Comparison of ENCODE assay signal across 24 mouse cellular contexts in the genomic region with DNA sequence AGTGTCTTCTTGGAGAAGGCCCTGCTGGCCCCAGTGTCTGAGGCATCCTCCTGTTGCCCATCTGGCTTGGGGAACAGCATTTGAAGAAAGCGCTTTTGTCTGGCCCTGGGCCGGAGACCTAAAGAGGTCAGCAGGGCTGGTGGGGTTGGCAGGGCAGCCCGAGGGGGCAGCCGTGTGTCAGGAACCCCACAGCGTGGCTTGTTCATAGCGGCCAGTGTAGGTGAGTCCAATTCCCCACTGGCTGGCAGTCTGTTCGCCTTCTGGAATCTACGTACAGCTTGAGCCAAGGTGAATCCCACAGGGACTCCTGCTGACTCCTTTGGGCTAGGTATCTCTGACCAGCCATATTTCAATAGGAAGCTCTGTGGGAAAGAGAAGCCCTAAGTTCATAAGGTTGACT. TPM values are rescaled to one million over a fixed set of nuclear protein-coding genes. Genes with fewer than 3 reads are reported as not detected.
DNase-seq lines count a peak whose midpoint lies in the region; ATAC-seq and TF ChIP-seq lines count a peak whose summit lies in the region.
"Had no signal": no experiment of that assay in that cellular context is flagged by ENCODE, and none has a peak within 500 bp of the region (broad histone marks: within the 10 kb centered on the region; RNA-seq: fewer than 3 reads in every experiment).

No protein-coding gene starts in this region.

- no peak for ATAC-seq in midbrain, postnatal 0 days (ENCODE audit: low FRiP score)
- ATAC-seq: forebrain, embryonic 13.5 days; forebrain, postnatal 0 days; hindbrain, embryonic 16.5 days; inflammation-experienced regulatory T-cells, adult 6 months; intestine, postnatal 0 days; Patski had no signal

- peak; percentile 87 for DNase-seq in brain, adult 2 months (ENCODE audit: low read depth, low spot score)
- peak; percentile 86 for DNase-seq in cerebellum, adult 11-12 months
- peak; percentile 83 for DNase-seq in cerebellum, adult 9-10 months
- peak; percentile 80 to 84 for DNase-seq in cerebellum, postnatal 25 days
- no peak for DNase-seq in thymus, postnatal 0 days (ENCODE audit: low spot score)
- DNase-seq in urinary bladder, postnatal 10 days (ENCODE audit: low spot score) = no peak
- no peak for DNase-seq in midbrain, postnatal 0 days (ENCODE audit: low spot score)
- DNase-seq: adrenal gland, postnatal 25 days; forebrain, postnatal 0 days; gastrocnemius, postnatal 25 days; kidney, adult 8-10 months had no signal

- no peak overlapping the region for H3K9ac ChIP-seq in midbrain, postnatal 0 days (replicated peaks; ENCODE audit: low read length, poor library complexity, severe bottlenecking)
- H3K9ac ChIP-seq: embryonic facial prominence, embryonic 13.5 days; forebrain, embryonic 13.5 days; forebrain, postnatal 0 days; hindbrain, embryonic 12.5 days had no signal

- H3K4me3 ChIP-seq in midbrain, postnatal 0 days (ENCODE audit: low read depth, low read length) = no peak overlapping the region
- H3K4me3 ChIP-seq: embryonic facial prominence, embryonic 13.5 days; forebrain, embryonic 13.5 days; hindbrain, embryonic 12.5 days had no signal

- 90% methylated on average over 8 of the region's 8 CpGs for WGBS in midbrain, postnatal 0 days

- no peak overlapping the region for H3K27ac ChIP-seq in midbrain, postnatal 0 days (ENCODE audit: low read depth, low read length)
- H3K27ac ChIP-seq: embryonic facial prominence, embryonic 13.5 days; forebrain, embryonic 13.5 days; hindbrain, embryonic 12.5 days had no signal

- H3K4me2 ChIP-seq in midbrain, postnatal 0 days (ENCODE audit: low read depth, low read length, poor library complexity, severe bottlenecking) = no peak overlapping the region
- H3K4me2 ChIP-seq: embryonic facial prominence, embryonic 13.5 days; forebrain, embryonic 13.5 days; hindbrain, embryonic 12.5 days had no signal

- TF ChIP-seq CTCF in midbrain, postnatal 0 days (IDR thresholded peaks at IDR 0.05) = no peak

- no peaks in the 10 kb centered on the region for H3K4me1 ChIP-seq in midbrain, postnatal 0 days (ENCODE audit: insufficient read depth, low read length)
- H3K4me1 ChIP-seq: embryonic facial prominence, embryonic 13.5 days; hindbrain, embryonic 12.5 days had no signal

- no peaks in the 10 kb centered on the region; the same call in 1 of the 2 replicates for H3K36me3 ChIP-seq in midbrain, postnatal 0 days (ENCODE audit: insufficient read depth, low read length)

- H3K27me3 ChIP-seq in midbrain, postnatal 0 days (ENCODE audit: insufficient read depth, low read length) = no peaks in the 10 kb centered on the region
- H3K27me3 ChIP-seq: CH12.LX; embryonic facial prominence, embryonic 13.5 days; forebrain, embryonic 13.5 days; hindbrain, embryonic 12.5 days; Patski had no signal

- no peaks in the 10 kb centered on the region for H3K9me3 ChIP-seq in midbrain, postnatal 0 days (ENCODE audit: low read length)
- H3K9me3 ChIP-seq: embryonic facial prominence, embryonic 13.5 days; forebrain, embryonic 13.5 days; hindbrain, embryonic 12.5 days had no signal

RNA-seq across cellular contexts. Expression of gene Mmp21, which starts 1.1 kb away (rescaled TPM):
- 0.07 and 0.09 TPM in 2 replicates for polyA plus RNA-seq in thymus, postnatal 0 days (2015; fragmentation: Nextera tagmentation; extraction: Ambion mirVana)
- total RNA-seq in midbrain, postnatal 0 days (2014; rRNA removed) = 0.09 TPM in 1 of 2 replicates, not detected in the other
- polyA plus RNA-seq in midbrain, postnatal 0 days (2015; fragmentation: Nextera tagmentation; extraction: Ambion mirVana) = not detected in 2 replicates
- total RNA-seq: adrenal gland, adult 2 months; adrenal gland, postnatal 25 days; CH12.LX; forebrain, postnatal 0 days; gastrocnemius, adult 18-20 months; gastrocnemius, postnatal 25 days; heart, postnatal 10 days; heart, postnatal 4 days had no signal
- polyA plus RNA-seq: embryonic facial prominence, embryonic 13.5 days; forebrain, postnatal 0 days; heart, embryonic 14.5 days; hindbrain, embryonic 12.5 days; inflammation-experienced regulatory T-cells, adult 6 months; intestine, postnatal 0 days; Patski had no signal

RNA-seq across cellular contexts. Expression of gene Bccip, which starts 30.4 kb away (rescaled TPM):
- 133 and 135 TPM in 2 replicates for polyA plus RNA-seq in thymus, postnatal 0 days (2015; fragmentation: Nextera tagmentation; extraction: Ambion mirVana)
- 20.9 and 27.6 TPM in 2 replicates for total RNA-seq in midbrain, postnatal 0 days (2014; rRNA removed)
- 91.0 and 95.1 TPM in 2 replicates for polyA plus RNA-seq in midbrain, postnatal 0 days (2015; fragmentation: Nextera tagmentation; extraction: Ambion mirVana)

RNA-seq across cellular contexts. Expression of gene Uros, which starts 31.2 kb away (rescaled TPM):
- polyA plus RNA-seq in thymus, postnatal 0 days (2015; fragmentation: Nextera tagmentation; extraction: Ambion mirVana) = 25.1 and 26.2 TPM in 2 replicates
- total RNA-seq in midbrain, postnatal 0 days (2014; rRNA removed) = 17.4 and 25.9 TPM in 2 replicates
- 38.0 and 40.6 TPM in 2 replicates for polyA plus RNA-seq in midbrain, postnatal 0 days (2015; fragmentation: Nextera tagmentation; extraction: Ambion mirVana)

RNA-seq across cellular contexts. Expression of gene Edrf1, which starts 41.4 kb away (rescaled TPM):
- 17.6 and 18.7 TPM in 2 replicates for polyA plus RNA-seq in thymus, postnatal 0 days (2015; fragmentation: Nextera tagmentation; extraction: Ambion mirVana)
- total RNA-seq in midbrain, postnatal 0 days (2014; rRNA removed) = 25.6 and 33.2 TPM in 2 replicates
- 9.3 and 10.5 TPM in 2 replicates for polyA plus RNA-seq in midbrain, postnatal 0 days (2015; fragmentation: Nextera tagmentation; extraction: Ambion mirVana)

Comparison
In these comparisons a context has a peak if more than half of its experiments do, and no peak if none do; other contexts are left out.
1. DNase-seq: peak in brain, adult 2 months (single experiment), cerebellum, adult 11-12 months (single experiment), cerebellum, adult 9-10 months (single experiment) and cerebellum, postnatal 25 days (2 of 2); none in thymus, postnatal 0 days (single experiment), urinary bladder, postnatal 10 days (single experiment) and midbrain, postnatal 0 days (single experiment).